Mouse (Mus musculus) gastrocnemius, postnatal 25 days (tissue): ENCODE data around the gene Olfr1358. TPM values are rescaled to one million over a fixed set of nuclear protein-coding genes. Genes with fewer than 3 reads are reported as not detected.
A peak's percentile ranks its signal among the peaks of the same experiment; 100 is the strongest.
"Not testable (repeated sequence)": the region's sequence is repeated elsewhere in the genome, so short reads cannot be mapped to it uniquely, and the experiment has no call there.

Experiments used
- DNase-seq: peaks from one replicate; pipeline ENCODE4 v3.0.0; 2022
- long read RNA-seq, 2 experiments: library from polyadenylated mRNA; stranded (forward); transcript quantifications; one replicate each; pipeline ENCODE4 v2.0.0; 2021
- total RNA-seq, 2 experiments: library from RNA; stranded (reverse); gene quantifications; 1 replicate in 1 of 2; 2 replicates in 1 of 2; pipeline ENCODE4 v1.2.3; 2021

The Olfr1358 gene
- total RNA-seq, result not detected
- long read RNA-seq, experiment 1, result 0 reads
- long read RNA-seq, experiment 2, result 0 reads

GRCm38 (mm10) chr10:78517128-78517527, at the start of gene Olfr1358:
Gene Olfr1358, plus strand, starts transcription at chr10:78517428.
- DNase-seq, result no peak

- DNase-seq, result peak; percentile 48
These were observed 49.4 kb upstream of the Olfr1358 start for GRCm38 (mm10) chr10:78467761-78468310.

- DNase-seq, result no peak
These were observed 46.5 kb upstream of the Olfr1358 start for GRCm38 (mm10) chr10:78470582-78471313.

- DNase-seq, result no peak
These were observed 45.2 kb upstream of the Olfr1358 start for GRCm38 (mm10) chr10:78472046-78472445.

- DNase-seq, result no peak
These were observed 43.8 kb upstream of the Olfr1358 start for GRCm38 (mm10) chr10:78473434-78473833.

- no peak for DNase-seq
These were observed 42.5 kb upstream of the Olfr1358 start for GRCm38 (mm10) chr10:78474759-78475158.

GRCm38 (mm10) chr10:78476821-78477220, 40.4 kb upstream of the Olfr1358 start:
- no peak for DNase-seq

DNA sequence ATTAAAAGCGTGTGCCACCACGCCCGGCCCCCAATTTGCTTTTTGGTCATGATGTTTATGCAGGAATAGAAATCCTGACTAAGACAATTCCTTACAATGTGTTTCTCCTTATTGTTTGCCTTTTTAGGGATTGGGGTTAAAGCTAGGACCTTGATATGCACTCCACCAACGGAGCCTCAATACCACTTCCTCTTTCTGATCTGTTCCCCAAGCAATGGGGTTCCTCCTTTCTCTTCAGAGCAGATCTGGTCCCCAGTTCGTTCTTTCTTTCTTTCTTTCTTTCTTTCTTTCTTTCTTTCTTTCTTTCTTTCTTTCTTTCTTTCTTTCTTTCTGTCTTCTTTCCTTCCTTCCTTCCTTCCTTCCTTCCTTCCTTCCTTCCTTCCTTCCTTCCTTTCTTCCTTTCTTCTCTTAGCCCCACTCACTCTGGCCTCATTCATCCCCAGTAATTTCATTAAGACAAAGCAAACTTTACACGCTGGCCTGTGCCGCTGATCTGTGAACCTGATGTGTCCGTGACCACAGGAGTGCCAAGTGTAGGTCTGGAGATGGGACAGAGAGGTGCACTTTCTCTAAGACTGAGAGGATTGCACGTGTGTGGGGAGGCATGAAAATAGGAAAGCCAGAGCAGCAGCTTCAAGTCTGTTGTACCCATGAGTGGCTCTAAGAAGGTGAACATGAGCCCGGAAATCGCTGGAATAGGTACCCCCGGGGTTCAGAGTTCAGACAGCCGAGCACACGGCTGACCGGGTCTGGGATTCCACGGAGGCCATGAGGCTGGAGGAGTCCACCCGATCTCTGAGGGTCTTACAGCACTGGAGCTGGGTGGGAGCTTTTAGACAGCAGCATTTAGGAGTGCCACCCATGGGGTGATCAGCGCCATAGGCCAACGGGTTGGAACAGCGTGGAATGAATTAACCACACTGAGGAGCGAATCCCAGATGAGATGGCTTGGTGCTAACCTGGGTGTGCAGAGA, 36.0 kb upstream of the Olfr1358 start:
- DNase-seq, result no peak

- peak; percentile 39 for DNase-seq
These were observed 35.2 kb upstream of the Olfr1358 start for GRCm38 (mm10) chr10:78481928-78482499.

- not testable (repeated sequence) for DNase-seq
These were observed 31.9 kb upstream of the Olfr1358 start for GRCm38 (mm10) chr10:78485369-78485768.

DNA sequence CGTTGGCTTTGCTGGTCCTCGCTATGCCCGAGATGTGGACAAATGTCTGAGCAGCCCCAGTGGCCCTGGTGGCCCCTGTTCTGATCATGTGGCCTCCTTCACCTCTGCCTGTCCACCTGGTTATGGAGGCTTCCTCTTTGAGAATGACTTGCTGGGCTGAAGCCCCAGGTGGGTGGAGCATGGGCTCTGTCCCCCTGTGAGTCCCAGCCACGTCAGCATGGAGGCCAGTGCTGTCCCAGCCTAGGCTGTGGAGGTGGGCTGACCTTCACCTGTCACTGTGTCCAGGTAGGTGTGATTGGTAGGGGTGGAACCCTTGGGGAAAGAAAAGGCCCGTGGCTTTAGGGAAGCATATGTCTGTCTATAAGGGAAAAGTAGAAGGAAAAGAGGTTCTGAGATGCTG, 30.4 kb upstream of the Olfr1358 start:
- no peak for DNase-seq

DNA sequence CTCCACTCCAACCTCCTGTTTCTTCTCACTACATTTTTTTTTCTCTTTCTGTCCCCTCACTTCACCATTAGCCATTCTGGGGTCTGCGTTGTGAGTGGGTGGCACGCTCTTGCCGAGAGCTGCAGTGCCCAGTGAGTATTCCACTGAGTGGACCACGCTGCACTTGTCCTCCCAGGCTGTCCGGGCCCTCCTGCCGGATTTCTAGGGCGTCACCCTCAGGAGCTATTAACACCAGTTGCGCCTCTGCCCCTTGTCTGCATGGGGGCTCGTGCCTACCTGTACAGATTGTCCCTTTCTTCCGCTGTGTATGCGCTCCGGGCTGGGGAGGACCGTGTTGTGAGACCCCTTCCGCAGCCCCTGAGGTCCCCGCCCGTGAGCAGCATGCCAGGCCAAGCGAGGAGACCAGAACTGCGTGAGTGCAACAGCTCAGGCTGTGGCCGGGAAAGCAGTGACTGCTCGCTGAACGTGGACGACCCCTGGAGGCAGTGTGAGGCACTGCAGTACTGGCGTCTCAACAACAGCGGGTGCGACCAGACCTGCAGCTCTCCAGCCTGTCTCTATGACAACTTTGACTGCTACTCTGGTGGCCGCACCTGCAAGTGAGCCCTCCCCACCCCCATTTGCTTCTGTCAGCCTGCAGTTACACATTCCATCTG, 29.7 kb upstream of the Olfr1358 start:
- DNase-seq, result peak; percentile 65

DNA sequence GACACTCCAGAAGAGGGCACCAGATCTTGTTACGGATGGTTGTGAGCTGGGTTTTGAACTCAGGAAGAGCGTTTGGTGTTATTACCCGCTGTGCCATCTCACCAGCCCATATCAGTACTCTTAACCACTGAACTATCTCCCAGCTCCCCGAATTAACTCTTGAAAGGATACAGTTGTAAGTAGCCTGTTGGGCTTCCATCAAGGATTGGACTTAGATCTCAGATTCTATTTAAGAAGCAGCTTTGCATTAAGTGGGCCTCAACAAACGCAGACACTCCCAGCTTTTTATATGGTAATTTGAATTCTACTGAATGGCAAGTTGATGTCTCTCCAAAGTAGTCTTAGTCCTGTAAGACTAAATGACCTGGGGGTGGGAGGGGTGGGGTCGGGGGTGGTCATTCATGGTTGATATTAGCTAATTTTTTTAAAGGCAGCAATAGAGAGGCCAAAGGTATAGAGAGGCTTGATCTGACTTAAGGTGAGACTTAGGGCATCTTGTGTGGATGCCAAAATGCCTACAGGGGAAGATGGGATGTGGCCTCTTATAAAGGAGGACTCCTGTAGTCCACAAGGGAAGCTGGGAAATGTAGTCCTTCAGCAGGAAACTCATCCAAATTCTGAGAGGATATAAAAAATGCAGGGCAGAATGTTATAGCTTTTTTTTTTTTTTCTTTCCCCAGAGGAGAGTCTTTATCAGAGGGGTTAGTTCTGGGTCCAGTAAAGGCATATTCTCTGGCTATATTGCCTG, 14.1 kb upstream of the Olfr1358 start:
- no peak for DNase-seq

DNA sequence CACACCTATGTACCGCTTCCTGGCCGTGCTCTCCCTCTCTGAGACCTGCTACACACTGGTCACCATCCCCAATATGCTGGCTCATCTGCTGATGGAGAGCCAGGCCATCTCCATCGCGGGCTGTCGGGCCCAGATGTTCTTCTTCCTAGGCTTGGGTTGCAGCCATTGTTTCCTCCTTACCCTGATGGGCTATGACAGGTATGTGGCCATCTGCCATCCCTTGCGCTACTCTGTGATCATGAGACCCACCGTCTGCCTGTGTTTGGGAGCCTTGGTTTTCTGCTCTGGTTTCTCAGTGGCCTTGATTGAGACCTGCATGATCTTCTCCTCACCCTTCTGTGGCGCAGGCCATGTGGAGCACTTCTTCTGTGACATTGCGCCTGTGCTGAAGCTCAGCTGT, 2.6 kb downstream of the Olfr1358 start:
- no peak for DNase-seq

DNA sequence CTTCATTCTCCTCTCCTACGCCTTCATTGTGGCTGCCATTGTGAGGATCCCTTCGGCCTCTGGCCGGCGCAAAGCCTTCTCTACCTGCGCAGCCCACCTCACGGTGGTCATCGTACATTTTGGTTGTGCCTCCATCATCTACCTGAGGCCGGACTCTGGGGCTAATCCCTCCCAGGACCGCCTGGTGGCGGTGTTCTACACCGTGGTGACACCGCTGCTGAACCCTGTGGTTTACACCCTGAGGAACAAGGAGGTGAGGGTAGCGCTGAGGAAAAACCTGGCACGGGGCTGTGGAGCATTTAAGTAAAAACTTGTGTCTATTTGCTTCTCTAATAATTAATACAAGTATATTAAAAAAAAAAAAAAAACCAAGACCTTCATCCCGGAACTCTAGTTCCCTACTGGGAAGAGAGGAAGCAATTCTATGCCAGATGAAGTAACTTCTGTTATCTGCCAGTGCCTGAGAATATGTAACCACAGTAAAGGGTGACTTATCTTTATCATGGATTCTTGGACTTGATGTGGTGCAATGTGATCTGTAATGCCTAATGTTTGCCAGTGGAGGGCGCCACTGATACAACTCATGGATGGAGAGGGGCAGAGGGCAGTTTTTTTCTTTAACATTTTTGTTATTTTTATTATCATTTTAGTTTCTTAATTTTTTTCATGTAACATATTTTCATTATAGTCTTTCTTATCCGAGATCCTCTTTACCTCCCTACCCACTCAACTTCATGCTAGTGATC, 3.2 kb downstream of the Olfr1358 start:
- DNase-seq, result no peak

GRCm38 (mm10) chr10:78525071-78525470, 7.8 kb downstream of the Olfr1358 start:
- DNase-seq, result not testable (repeated sequence)

DNA sequence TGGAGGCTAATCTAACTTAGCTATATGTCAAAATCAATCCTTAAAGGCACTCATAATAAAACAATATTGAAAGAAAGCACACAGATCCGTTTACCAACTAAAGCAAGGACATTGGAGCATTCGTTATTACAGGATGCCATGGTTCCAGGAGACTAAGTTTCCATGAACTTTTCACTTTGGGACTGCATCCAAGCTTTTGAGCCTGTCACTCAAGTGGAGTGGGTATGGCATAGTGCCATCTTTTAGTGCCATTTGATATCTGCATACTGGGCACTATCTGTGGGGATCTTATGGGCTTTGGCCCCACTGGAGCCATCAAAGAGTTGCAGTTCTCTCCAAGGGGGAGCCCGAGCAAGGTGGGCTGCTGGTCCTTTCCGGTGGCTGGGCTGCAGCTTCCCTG, 8.3 kb downstream of the Olfr1358 start:
- DNase-seq, result no peak

GRCm38 (mm10) chr10:78540943-78541342, 23.7 kb downstream of the Olfr1358 start:
- no peak for DNase-seq

- no peak for DNase-seq
These were observed 47.8 kb downstream of the Olfr1358 start for GRCm38 (mm10) chr10:78565070-78565469.

DNA sequence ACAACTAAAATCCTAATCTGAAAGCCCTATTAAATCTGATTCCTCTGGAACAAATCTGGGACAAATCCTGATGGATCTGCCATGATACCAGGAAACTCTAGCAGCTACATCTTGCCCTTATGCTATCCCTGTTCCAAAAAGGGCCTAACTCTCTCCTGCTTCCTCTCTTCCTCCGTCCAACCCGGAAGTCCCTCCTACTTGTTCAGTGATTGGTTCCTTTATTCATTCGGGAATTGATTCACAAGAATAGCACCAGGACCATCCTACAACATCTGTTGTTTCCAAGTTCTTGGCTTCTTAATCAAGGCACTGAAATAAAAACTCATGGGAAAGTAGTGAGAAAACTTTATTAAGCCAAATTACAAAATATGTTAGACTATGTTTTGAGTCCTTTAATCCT, 52.0 kb downstream of the Olfr1358 start:
- DNase-seq, result no peak
